Mouse (Mus musculus): ENCODE measurements around the gene Ifit1. TPM values are rescaled to one million over a fixed set of nuclear protein-coding genes. Genes with fewer than 3 reads are reported as not detected.
"Not testable (repeated sequence)": the region's sequence is repeated elsewhere in the genome, so short reads cannot be mapped to it uniquely, and the experiment has no call there.

Ifit1 gene
- polyA plus RNA-seq, 1 experiment from 2014 or later, result 1.3 TPM

- Histone ChIP-seq H3K4me1 (no peaks in the 10 kb centered on the region), H3K27ac (replicated peaks) (no peak overlapping the region), H3K27me3 (replicated peaks) (no peaks in the 10 kb centered on the region), H3K9me3 (no peaks in the 10 kb centered on the region), H3K4me3 (no peak overlapping the region), H3K9ac (no peak overlapping the region), H3K36me3 (no peaks in the 10 kb centered on the region), H3K4me2 (no peak overlapping the region)
- no peak for ATAC-seq (ENCODE audit: extremely low read depth, insufficient number of reproducible peaks, low FRiP score, low TSS enrichment)
- WGBS, result 87% methylated on average over 5 of the region's 5 CpGs
Measured at GRCm38 (mm10) chr19:34620871-34621270, 19.8 kb upstream of the Ifit1 start.

GRCm38 (mm10) chr19:34623781-34624180 is 16.9 kb upstream of the Ifit1 start:
- no peaks in the 10 kb centered on the region for H3K27me3 ChIP-seq (replicated peaks)
- ATAC-seq (ENCODE audit: extremely low read depth, insufficient number of reproducible peaks, low FRiP score, low TSS enrichment), result no peak
- 84% methylated on average over 6 of the region's 6 CpGs for WGBS
- H3K9me3 ChIP-seq, result no peaks in the 10 kb centered on the region
- no peak overlapping the region for H3K4me3 ChIP-seq
- no peaks in the 10 kb centered on the region for H3K4me1 ChIP-seq
- no peak overlapping the region for H3K9ac ChIP-seq
- no peaks in the 10 kb centered on the region for H3K36me3 ChIP-seq
- no peak overlapping the region for H3K27ac ChIP-seq (replicated peaks)
- no peak overlapping the region for H3K4me2 ChIP-seq

GRCm38 (mm10) chr19:34624663-34625062 is 16.0 kb upstream of the Ifit1 start:
- Histone ChIP-seq H3K27me3 (replicated peaks) (no peaks in the 10 kb centered on the region), H3K4me1 (no peaks in the 10 kb centered on the region), H3K36me3 (no peaks in the 10 kb centered on the region), H3K9ac (no peak overlapping the region), H3K4me3 (no peak overlapping the region), H3K4me2 (no peak overlapping the region), H3K9me3 (no peaks in the 10 kb centered on the region), H3K27ac (replicated peaks) (no peak overlapping the region)
- 68% methylated on average over 4 of the region's 4 CpGs for WGBS
- ATAC-seq (ENCODE audit: extremely low read depth, insufficient number of reproducible peaks, low FRiP score, low TSS enrichment), result no peak

GRCm38 (mm10) chr19:34627496-34627895 is 13.2 kb upstream of the Ifit1 start:
- Histone ChIP-seq H3K4me2 (no peak overlapping the region), H3K9me3 (no peaks in the 10 kb centered on the region), H3K4me3 (no peak overlapping the region), H3K9ac (no peak overlapping the region), H3K36me3 (no peaks in the 10 kb centered on the region), H3K27ac (replicated peaks) (no peak overlapping the region), H3K27me3 (replicated peaks) (no peaks in the 10 kb centered on the region), H3K4me1 (no peaks in the 10 kb centered on the region)
- no peak for ATAC-seq (ENCODE audit: extremely low read depth, insufficient number of reproducible peaks, low FRiP score, low TSS enrichment)
- 61% methylated on average over 2 of the region's 2 CpGs for WGBS

- no peaks in the 10 kb centered on the region for H3K4me1 ChIP-seq
- no peaks in the 10 kb centered on the region for H3K27me3 ChIP-seq (replicated peaks)
- no peak overlapping the region for H3K27ac ChIP-seq (replicated peaks)
- no peak overlapping the region for H3K4me2 ChIP-seq
- no peaks in the 10 kb centered on the region for H3K9me3 ChIP-seq
- no peaks in the 10 kb centered on the region for H3K36me3 ChIP-seq
- no peak overlapping the region for H3K9ac ChIP-seq
- ATAC-seq (ENCODE audit: extremely low read depth, insufficient number of reproducible peaks, low FRiP score, low TSS enrichment), result no peak
- no peak overlapping the region for H3K4me3 ChIP-seq
Measured at GRCm38 (mm10) chr19:34631487-34631886, 9.2 kb upstream of the Ifit1 start.

- H3K36me3 ChIP-seq, result no peaks in the 10 kb centered on the region
- H3K4me1 ChIP-seq, result no peaks in the 10 kb centered on the region
- H3K9me3 ChIP-seq, result no peaks in the 10 kb centered on the region
- no peak for ATAC-seq (ENCODE audit: extremely low read depth, insufficient number of reproducible peaks, low FRiP score, low TSS enrichment)
- H3K27ac ChIP-seq (replicated peaks), result no peak overlapping the region
- WGBS, result 53% methylated on average over 2 of the region's 2 CpGs
- H3K27me3 ChIP-seq (replicated peaks), result peaks cover 7% of the 10 kb centered on the region; the same call in 1 of the 2 replicates
- no peak overlapping the region for H3K4me3 ChIP-seq
- no peak overlapping the region for H3K9ac ChIP-seq
- no peak overlapping the region for H3K4me2 ChIP-seq
Measured at GRCm38 (mm10) chr19:34633484-34633883, 7.2 kb upstream of the Ifit1 start.

- WGBS, result 7% methylated on average over 3 of the region's 3 CpGs
- Histone ChIP-seq H3K9me3 (no peaks in the 10 kb centered on the region), H3K27ac (replicated peaks) (no peak overlapping the region), H3K36me3 (no peaks in the 10 kb centered on the region), H3K27me3 (replicated peaks) (peaks cover 17% of the 10 kb centered on the region), H3K4me1 (peaks cover 9% of the 10 kb centered on the region), H3K4me3 (no peak overlapping the region), H3K9ac (no peak overlapping the region), H3K4me2 (no peak overlapping the region)
- ATAC-seq (ENCODE audit: extremely low read depth, insufficient number of reproducible peaks, low FRiP score, low TSS enrichment), result no peak
Measured at GRCm38 (mm10) chr19:34636933-34637557, 3.6 kb upstream of the Ifit1 start.

GRCm38 (mm10) chr19:34642616-34643015 is 1.9 kb downstream of the Ifit1 start:
- no peak overlapping the region for H3K9ac ChIP-seq
- H3K4me1 ChIP-seq, result peaks cover 17% of the 10 kb centered on the region
- H3K27me3 ChIP-seq (replicated peaks), result peaks cover 16% of the 10 kb centered on the region
- ATAC-seq (ENCODE audit: extremely low read depth, insufficient number of reproducible peaks, low FRiP score, low TSS enrichment), result no peak
- no peak overlapping the region for H3K4me2 ChIP-seq
- no peaks in the 10 kb centered on the region for H3K36me3 ChIP-seq
- H3K27ac ChIP-seq (replicated peaks), result no peak overlapping the region
- no peak overlapping the region for H3K4me3 ChIP-seq
- no peaks in the 10 kb centered on the region for H3K9me3 ChIP-seq
- WGBS, result 62% methylated on average over 5 of the region's 5 CpGs

GRCm38 (mm10) chr19:34647630-34648029 is 7.0 kb downstream of the Ifit1 start:
- not testable (repeated sequence) for H3K4me3 ChIP-seq; H3K4me1 ChIP-seq; ATAC-seq (ENCODE audit: extremely low read depth, insufficient number of reproducible peaks, low FRiP score, low TSS enrichment); H3K9ac ChIP-seq; H3K36me3 ChIP-seq; H3K9me3 ChIP-seq; H3K4me2 ChIP-seq; H3K27me3 ChIP-seq (replicated peaks); H3K27ac ChIP-seq (replicated peaks)
- WGBS, result 81% methylated on average over 8 of the region's 8 CpGs

GRCm38 (mm10) chr19:34650276-34650675 is 9.6 kb downstream of the Ifit1 start:
- H3K9ac ChIP-seq, result no peak overlapping the region
- no peak overlapping the region for H3K4me3 ChIP-seq
- WGBS, result 89% methylated on average over 3 of the region's 3 CpGs

GRCm38 (mm10) chr19:34650997-34651396 is 10.3 kb downstream of the Ifit1 start:
- no peak overlapping the region for H3K9ac ChIP-seq
- no peaks in the 10 kb centered on the region for H3K36me3 ChIP-seq
- H3K4me1 ChIP-seq, result peaks cover 2% of the 10 kb centered on the region; the same call in 1 of the 2 replicates
- H3K27me3 ChIP-seq (replicated peaks), result no peaks in the 10 kb centered on the region
- H3K4me2 ChIP-seq, result no peak overlapping the region
- no peaks in the 10 kb centered on the region for H3K9me3 ChIP-seq
- no peak for ATAC-seq (ENCODE audit: extremely low read depth, insufficient number of reproducible peaks, low FRiP score, low TSS enrichment)
- WGBS, result 75% methylated on average over 6 of the region's 6 CpGs
- no peak overlapping the region for H3K4me3 ChIP-seq
- no peak overlapping the region for H3K27ac ChIP-seq (replicated peaks)

More at GRCm38 (mm10) chr19:34650276-34650675, 9.6 kb downstream of the Ifit1 start:
- Histone ChIP-seq H3K27ac (replicated peaks) (no peak overlapping the region), H3K4me2 (no peak overlapping the region), H3K36me3 (no peaks in the 10 kb centered on the region), H3K4me1 (no peaks in the 10 kb centered on the region), H3K27me3 (replicated peaks) (no peaks in the 10 kb centered on the region), H3K9me3 (no peaks in the 10 kb centered on the region)
- ATAC-seq (ENCODE audit: extremely low read depth, insufficient number of reproducible peaks, low FRiP score, low TSS enrichment), result no peak

GRCm38 (mm10) chr19:34655227-34655805 is 14.6 kb downstream of the Ifit1 start:
- peaks cover 16% of the 10 kb centered on the region for H3K4me1 ChIP-seq
- no peak overlapping the region for H3K27ac ChIP-seq (replicated peaks)
- no peaks in the 10 kb centered on the region for H3K36me3 ChIP-seq
- WGBS, result 86% methylated on average over 10 of the region's 10 CpGs
- H3K4me2 ChIP-seq, result no peak overlapping the region
- no peak overlapping the region for H3K4me3 ChIP-seq
- no peaks in the 10 kb centered on the region for H3K27me3 ChIP-seq (replicated peaks)
- no peaks in the 10 kb centered on the region for H3K9me3 ChIP-seq
- no peak for ATAC-seq (ENCODE audit: extremely low read depth, insufficient number of reproducible peaks, low FRiP score, low TSS enrichment)
- H3K9ac ChIP-seq, result no peak overlapping the region
